Mouse (Mus musculus) heart, embryonic 10.5 days (tissue): ENCODE measurements around the gene Inhbc. TPM values are rescaled to one million over a fixed set of nuclear protein-coding genes. Genes with fewer than 3 reads are reported as not detected.

ENCODE experiments used
- DNase-seq: peaks from one replicate; pipeline ENCODE4 v3.0.0-alpha.2; 2017; ENCODE audit warnings: low spot score
- H3K27ac ChIP-seq: fragments of 300-500 bp; sonication (generic); 2 replicates; pipeline ENCODE4 v1.5.1; 2016; ENCODE audit warnings: mild to moderate bottlenecking
- H3K27me3 ChIP-seq: fragments of 300-500 bp; sonication (generic); 2 replicates; pipeline ENCODE4 v1.6.1; 2016; ENCODE audit warnings: mild to moderate bottlenecking; ENCODE audit not compliant: poor library complexity, insufficient read depth, severe bottlenecking
- H3K36me3 ChIP-seq: fragments of 300-500 bp; sonication (generic); 2 replicates; pipeline ENCODE4 v1.6.1; 2016; ENCODE audit warnings: mild to moderate bottlenecking, moderate library complexity
- H3K4me1 ChIP-seq: fragments of 300-500 bp; sonication (generic); 2 replicates; pipeline ENCODE4 v1.6.1; 2016; ENCODE audit warnings: mild to moderate bottlenecking
- H3K4me3 ChIP-seq: fragments of 300-500 bp; sonication (generic); 2 replicates; pipeline ENCODE4 v1.5.1; 2016; ENCODE audit warnings: mild to moderate bottlenecking, moderate library complexity
- H3K9me3 ChIP-seq: fragments of 300-500 bp; sonication (generic); 2 replicates; pipeline ENCODE4 v1.6.1; 2016; ENCODE audit warnings: mild to moderate bottlenecking, moderate library complexity
- WGBS: fragments of 180-500 bp; shearing (Covaris S2); methylation state at CpG from one replicate; pipeline ENCODE4 v1.1.7; 2016; 5-methylcytosine and 5-hydroxymethylcytosine counted together
- polyA plus RNA-seq: library from polyadenylated mRNA; unstranded; fragments of >200 nt; fragmentation: Nextera tagmentation; extraction: Ambion mirVana; gene quantifications from 2 replicates; pipeline ENCODE4 v1.2.1, GENCODE M21; 2016

The Inhbc gene
- polyA plus RNA-seq, 1 experiment from 2014 or later = 0.31 TPM

DNA sequence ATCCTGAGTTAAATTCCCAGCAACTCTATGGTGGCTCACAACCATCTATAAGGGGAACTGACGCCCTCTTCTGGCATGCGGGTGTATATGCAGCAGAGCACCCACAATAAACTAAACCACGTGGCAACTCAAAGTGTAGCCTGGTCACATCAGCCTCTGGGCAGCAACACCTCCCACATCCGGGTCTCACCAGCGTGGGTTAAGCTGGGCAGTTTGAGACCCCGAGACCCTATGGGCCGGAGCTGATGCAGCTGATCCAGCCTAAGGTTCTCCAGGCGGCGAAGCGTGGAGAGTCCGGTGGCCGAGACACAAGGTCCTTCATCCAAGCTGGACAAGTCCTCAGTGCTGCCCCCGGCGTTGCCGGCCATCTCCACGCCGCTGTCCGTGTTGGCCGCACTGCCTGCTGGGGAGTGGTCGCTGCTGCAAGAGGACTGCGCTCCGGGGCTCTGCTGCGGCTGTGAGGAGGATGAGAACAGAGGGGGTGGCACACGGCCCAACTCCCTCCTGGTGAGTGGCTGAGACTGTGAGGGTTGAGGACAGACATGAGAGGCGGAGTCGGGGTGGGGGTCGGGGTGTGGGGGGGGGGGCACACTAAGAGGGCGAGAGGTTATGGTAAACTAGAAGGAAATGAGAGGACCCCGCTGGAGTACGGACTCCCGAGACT is 37.9 kb downstream of the Inhbc start:
- 32% methylated on average over 31 of the region's 31 CpGs for WGBS
- Histone ChIP-seq H3K4me3 (peak overlapping the region; percentile 50), H3K27me3 (peaks cover 63% of the 10 kb centered on the region), H3K27ac (peak overlapping the region; percentile 59; the same call in 1 of the 2 replicates), H3K36me3 (0 out of 2 replicates have a peak, but pooled peaks cover 8% of the 10 kb centered on the region), H3K9me3 (no peaks in the 10 kb centered on the region), H3K4me1 (peaks cover 5% of the 10 kb centered on the region)
- DNase-seq = no peak

DNA sequence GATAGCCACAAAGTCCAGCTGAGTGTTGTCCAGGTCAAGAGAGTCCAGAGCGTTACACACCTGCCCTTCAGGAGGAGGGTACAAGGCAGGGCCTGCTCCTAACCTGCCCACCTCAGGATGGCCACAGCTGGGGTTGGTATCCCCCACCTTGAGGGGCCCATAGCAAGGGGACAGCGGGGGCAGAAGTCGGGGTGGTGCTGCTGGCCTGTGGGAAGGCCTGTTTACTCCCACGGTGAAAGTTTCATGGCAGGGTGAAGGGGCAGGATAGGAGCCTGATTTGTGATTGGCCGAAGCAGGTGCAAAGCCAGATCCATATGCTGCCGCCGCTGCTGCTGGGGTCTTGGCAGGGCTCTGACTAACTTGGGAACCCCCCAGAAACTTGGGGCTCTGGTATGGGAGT is 40.0 kb downstream of the Inhbc start:
- H3K27me3 ChIP-seq = peaks cover 74% of the 10 kb centered on the region
- 69% methylated on average over 7 of the region's 7 CpGs for WGBS
- H3K4me1 ChIP-seq = peaks cover 23% of the 10 kb centered on the region
- H3K4me3 ChIP-seq = no peak overlapping the region
- no peak overlapping the region for H3K27ac ChIP-seq
- H3K9me3 ChIP-seq = no peaks in the 10 kb centered on the region
- H3K36me3 ChIP-seq = 0 out of 2 replicates have a peak, but pooled peaks cover 8% of the 10 kb centered on the region
- DNase-seq = no peak

- Histone ChIP-seq H3K9me3 (no peaks in the 10 kb centered on the region), H3K4me1 (peaks cover 28% of the 10 kb centered on the region), H3K27ac (no peak overlapping the region), H3K4me3 (no peak overlapping the region), H3K36me3 (no peaks in the 10 kb centered on the region), H3K27me3 (peaks cover 100% of the 10 kb centered on the region)
- 43% methylated on average over 18 of the region's 18 CpGs for WGBS
- no peak for DNase-seq
These were observed 42.6 kb downstream of the Inhbc start for GRCm38 (mm10) chr10:127327461-127328145.

DNA sequence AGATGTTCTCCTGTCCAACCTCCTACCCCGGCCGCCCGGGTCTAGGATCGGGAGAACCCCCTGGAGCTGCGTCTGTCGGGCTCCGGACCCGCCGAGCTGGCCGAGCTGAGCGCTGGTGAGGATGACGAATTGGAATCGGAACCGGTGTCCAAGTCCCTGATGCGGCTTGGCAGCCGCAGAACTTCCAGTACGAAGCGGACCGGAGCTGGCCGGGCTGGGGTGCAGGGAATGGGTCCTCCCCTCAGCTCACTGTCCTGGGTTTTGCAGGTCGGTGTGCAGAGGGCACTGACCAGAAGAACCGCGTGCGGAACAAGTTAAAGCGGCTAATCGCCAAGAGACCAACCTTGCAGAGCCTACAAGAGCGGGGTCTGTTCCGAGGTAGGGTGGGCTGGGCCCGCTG is 43.4 kb downstream of the Inhbc start:
- DNase-seq = no peak
- Histone ChIP-seq H3K36me3 (no peaks in the 10 kb centered on the region), H3K4me3 (peak overlapping the region; percentile 66), H3K4me1 (peaks cover 29% of the 10 kb centered on the region), H3K27me3 (peaks cover 100% of the 10 kb centered on the region), H3K9me3 (no peaks in the 10 kb centered on the region), H3K27ac (peak overlapping the region; percentile 62)
- WGBS = 4% methylated on average over 29 of the region's 29 CpGs

DNA sequence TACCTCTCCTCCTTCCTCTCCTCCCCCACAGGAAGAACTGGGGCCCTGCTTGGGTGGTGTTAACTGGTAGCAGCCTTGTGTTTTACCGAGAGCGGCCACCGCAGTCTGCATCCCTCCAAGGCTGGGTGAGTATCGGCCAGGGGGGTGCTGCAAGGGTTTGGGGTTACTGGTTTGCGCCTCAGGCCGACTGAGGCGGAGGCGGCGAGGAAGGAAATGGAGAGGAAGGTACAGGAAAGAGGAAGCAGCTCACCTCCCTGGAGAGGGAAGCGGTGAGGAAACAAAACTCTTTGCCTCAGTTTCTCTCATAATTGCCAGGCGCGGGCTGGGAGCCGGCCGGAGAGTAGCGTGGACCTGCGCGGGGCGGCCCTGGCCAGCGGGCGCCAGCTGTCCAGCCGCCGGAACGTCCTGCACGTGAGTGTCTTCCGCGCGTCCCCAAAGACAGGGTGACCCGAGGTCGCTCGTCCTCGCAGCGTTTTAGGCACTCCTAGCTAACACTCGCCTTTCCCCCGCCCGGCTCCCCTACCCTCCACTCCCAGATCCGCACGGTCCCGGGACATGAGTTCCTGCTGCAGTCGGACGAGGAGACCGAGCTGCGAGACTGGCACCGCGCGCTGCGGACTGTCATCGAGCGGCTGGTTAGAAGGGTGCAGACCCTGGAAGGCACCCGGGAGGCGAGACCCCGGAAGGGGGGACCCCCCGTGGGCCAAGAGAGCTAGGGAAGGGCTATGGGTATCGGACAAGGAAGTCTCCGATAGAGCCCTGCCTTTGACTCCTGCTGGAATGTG is 44.0 kb downstream of the Inhbc start:
- H3K27ac ChIP-seq = peak overlapping the region; percentile 62
- no peaks in the 10 kb centered on the region for H3K9me3 ChIP-seq
- H3K36me3 ChIP-seq = no peaks in the 10 kb centered on the region
- no peak for DNase-seq
- H3K4me3 ChIP-seq = peak overlapping the region; percentile 66
- peaks cover 100% of the 10 kb centered on the region for H3K27me3 ChIP-seq
- peaks cover 29% of the 10 kb centered on the region for H3K4me1 ChIP-seq
- WGBS = under 1% methylated on average over 54 of the region's 54 CpGs

DNA sequence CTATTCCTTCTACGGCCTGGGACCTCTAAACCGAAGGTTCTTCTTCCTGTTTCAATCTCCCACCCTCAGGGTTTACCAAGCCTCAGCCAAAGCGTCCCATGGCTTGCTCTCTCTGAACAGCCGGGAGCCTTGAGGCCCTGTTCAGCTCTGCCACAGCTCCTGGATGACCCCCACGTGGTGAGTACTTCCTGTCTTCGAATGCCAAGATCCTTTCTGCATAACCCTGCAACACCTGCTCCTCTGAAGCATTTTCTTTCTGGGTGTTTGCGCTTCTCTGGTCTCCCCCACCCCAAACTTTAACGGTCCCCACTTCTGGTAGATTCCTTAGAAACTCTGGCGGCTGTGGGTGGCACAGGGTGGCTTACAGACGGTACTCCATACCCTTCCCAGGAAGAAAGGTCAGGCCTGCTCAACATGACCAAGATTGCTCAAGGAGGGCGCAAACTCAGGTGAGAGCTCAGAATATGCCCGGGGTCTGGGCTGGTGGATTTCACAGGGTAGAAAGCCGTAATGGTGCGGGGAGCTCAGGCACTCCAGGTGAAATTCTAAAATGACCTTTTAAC is 44.7 kb downstream of the Inhbc start:
- no peaks in the 10 kb centered on the region for H3K9me3 ChIP-seq
- H3K4me1 ChIP-seq = peaks cover 29% of the 10 kb centered on the region
- WGBS = 29% methylated on average over 14 of the region's 14 CpGs
- no peak for DNase-seq
- peaks cover 100% of the 10 kb centered on the region for H3K27me3 ChIP-seq
- H3K4me3 ChIP-seq = peak overlapping the region; percentile 66
- peak overlapping the region; percentile 62; the same call in 1 of the 2 replicates for H3K27ac ChIP-seq
- no peaks in the 10 kb centered on the region for H3K36me3 ChIP-seq

DNA sequence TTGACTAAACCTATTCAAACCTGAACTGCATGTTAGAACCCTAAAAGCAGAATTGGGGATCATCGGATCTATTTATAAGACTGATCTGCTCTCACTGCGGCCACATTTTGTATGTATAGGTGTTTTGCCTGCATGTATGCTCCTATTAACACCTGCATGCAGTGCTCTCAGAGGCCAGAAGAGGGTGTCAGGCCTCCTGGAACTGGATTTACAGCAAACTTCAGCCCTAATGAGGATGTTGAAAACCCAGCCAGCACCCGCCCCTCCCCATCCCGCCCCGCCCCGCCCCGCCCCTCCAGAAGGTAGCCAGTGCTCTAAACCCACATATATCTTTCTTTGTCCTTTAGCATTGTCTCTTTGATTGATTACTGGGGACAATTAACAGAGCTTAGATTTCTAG is 45.7 kb downstream of the Inhbc start:
- Histone ChIP-seq H3K27ac (no peak overlapping the region), H3K4me1 (peaks cover 29% of the 10 kb centered on the region), H3K27me3 (peaks cover 89% of the 10 kb centered on the region), H3K4me3 (no peak overlapping the region), H3K9me3 (no peaks in the 10 kb centered on the region), H3K36me3 (no peaks in the 10 kb centered on the region)
- WGBS = 12% methylated on average over 7 of the region's 7 CpGs
- DNase-seq = no peak

- no peak for DNase-seq
- Histone ChIP-seq H3K27me3 (peaks cover 77% of the 10 kb centered on the region), H3K36me3 (no peaks in the 10 kb centered on the region), H3K9me3 (no peaks in the 10 kb centered on the region), H3K4me3 (no peak overlapping the region), H3K27ac (no peak overlapping the region), H3K4me1 (peaks cover 29% of the 10 kb centered on the region)
- WGBS = 62% methylated on average over 17 of the region's 17 CpGs
These were observed 46.9 kb downstream of the Inhbc start for GRCm38 (mm10) chr10:127323131-127323855.

DNA sequence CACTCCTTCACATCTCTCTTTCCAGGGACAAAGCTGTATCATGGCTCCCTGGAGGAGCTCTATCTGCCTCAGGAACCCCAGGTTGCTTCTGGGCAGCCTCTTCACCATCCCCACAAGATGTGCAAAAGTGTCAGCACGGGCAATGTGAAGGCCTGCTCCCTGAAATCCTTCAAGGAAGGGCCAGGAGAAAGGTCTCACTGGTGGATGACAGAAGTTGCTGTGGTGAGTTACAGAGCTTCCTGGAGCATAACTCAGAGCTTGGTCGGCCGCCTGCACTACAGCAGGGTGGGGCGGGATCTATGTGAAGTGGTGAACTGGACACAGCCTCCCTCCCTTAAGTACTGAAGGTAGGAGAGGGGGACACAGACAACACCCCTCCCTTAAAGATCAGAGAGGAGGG is 47.6 kb downstream of the Inhbc start:
- H3K4me1 ChIP-seq = peaks cover 29% of the 10 kb centered on the region
- no peak for DNase-seq
- peaks cover 71% of the 10 kb centered on the region for H3K27me3 ChIP-seq
- no peaks in the 10 kb centered on the region for H3K9me3 ChIP-seq
- H3K36me3 ChIP-seq = no peaks in the 10 kb centered on the region
- no peak overlapping the region for H3K4me3 ChIP-seq
- WGBS = 71% methylated on average over 4 of the region's 4 CpGs
- no peak overlapping the region for H3K27ac ChIP-seq

DNA sequence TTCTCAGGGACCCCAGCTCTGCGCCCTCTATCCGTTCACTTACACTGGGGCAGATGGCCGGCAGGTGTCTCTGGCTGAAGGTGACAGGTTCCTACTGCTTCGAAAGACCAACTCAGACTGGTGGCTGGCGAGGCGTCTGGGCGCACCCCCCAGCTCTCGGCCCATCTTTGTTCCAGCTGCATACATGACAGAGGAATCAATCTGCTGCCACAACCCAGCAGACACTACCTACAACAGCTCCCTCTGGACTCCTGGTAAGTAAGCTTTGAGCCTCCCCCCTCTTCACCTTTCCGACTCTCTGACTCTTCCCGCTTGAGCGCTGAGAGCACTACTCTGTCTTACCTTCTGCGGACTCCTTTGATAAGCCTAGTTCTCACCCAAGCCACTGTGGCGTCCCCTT is 48.1 kb downstream of the Inhbc start:
- Histone ChIP-seq H3K4me3 (no peak overlapping the region), H3K9me3 (no peaks in the 10 kb centered on the region), H3K27me3 (peaks cover 66% of the 10 kb centered on the region), H3K27ac (no peak overlapping the region), H3K4me1 (peaks cover 29% of the 10 kb centered on the region), H3K36me3 (no peaks in the 10 kb centered on the region)
- DNase-seq = no peak
- WGBS = 51% methylated on average over 13 of the region's 13 CpGs

DNA sequence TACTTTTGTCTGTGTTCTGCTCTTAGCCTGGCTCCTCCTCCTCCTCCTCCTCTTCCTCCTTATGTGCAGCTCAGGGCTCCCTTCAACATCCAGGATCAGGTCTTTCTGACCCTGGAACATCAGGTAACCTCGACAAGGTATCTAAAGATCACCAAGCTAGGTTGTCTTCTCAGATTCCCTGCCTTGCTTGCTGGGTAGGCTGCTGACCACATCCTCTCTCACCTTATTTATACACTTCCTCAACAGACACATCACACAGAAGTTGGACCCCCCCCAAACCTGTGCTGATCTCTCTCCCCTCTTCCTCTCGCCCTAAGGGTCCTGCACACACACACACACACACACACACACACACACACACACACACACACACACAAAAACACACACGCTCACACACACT is 48.6 kb downstream of the Inhbc start, which contains the start of gene Arhgap9:
Gene Arhgap9 (plus strand): TSS at position 344 of the 400 bp plus-strand sequence.
- H3K36me3 ChIP-seq = no peaks in the 10 kb centered on the region
- no peaks in the 10 kb centered on the region for H3K9me3 ChIP-seq
- H3K27me3 ChIP-seq = peaks cover 61% of the 10 kb centered on the region
- H3K4me1 ChIP-seq = peaks cover 25% of the 10 kb centered on the region
- H3K27ac ChIP-seq = no peak within 1 kb of the TSS
- WGBS = 59% methylated on average over 3 of the region's 3 CpGs
- no peak within 1 kb of the TSS for H3K4me3 ChIP-seq
- DNase-seq = no peak

GRCm38 (mm10) chr10:127319969-127320368 is 50.3 kb downstream of the Inhbc start:
- Histone ChIP-seq H3K27ac (no peak overlapping the region), H3K36me3 (no peaks in the 10 kb centered on the region), H3K4me1 (peaks cover 11% of the 10 kb centered on the region), H3K27me3 (peaks cover 44% of the 10 kb centered on the region), H3K9me3 (no peaks in the 10 kb centered on the region), H3K4me3 (no peak overlapping the region)
- DNase-seq = no peak
- 74% methylated on average over 7 of the region's 7 CpGs for WGBS
